Mouse (Mus musculus): ENCODE measurements around the gene Gid8.

GRCm38 (mm10) chr2:180704591-180704990, 5.3 kb upstream of the Gid8 start:
- TF ChIP-seq CTCF (IDR thresholded peaks at IDR 0.05; ENCODE audit: extremely low read depth, insufficient read depth, insufficient read length, insufficient replicate concordance) (no peak), POLR2A (IDR thresholded peaks at IDR 0.05; ENCODE audit: low read depth, low read length) (no peak)
